Mouse (Mus musculus): ENCODE data around the gene Tgtp1. TPM values are rescaled to one million over a fixed set of nuclear protein-coding genes. Genes with fewer than 3 reads are reported as not detected.
"Not testable (repeated sequence)": the region's sequence is repeated elsewhere in the genome, so short reads cannot be mapped to it uniquely, and the experiment has no call there.

Gene Tgtp1
- polyA plus RNA-seq, 1 experiment from 2014 or later: 5.2 TPM

- H3K36me3 ChIP-seq (ENCODE audit: control insufficient read depth, insufficient read depth); H3K9me3 ChIP-seq (ENCODE audit: control insufficient read depth); H3K4me3 ChIP-seq (ENCODE audit: low read depth, low read length); H3K9ac ChIP-seq (ENCODE audit: low read depth, low read length); H3K27me3 ChIP-seq (replicated peaks; ENCODE audit: control insufficient read depth, insufficient read depth, low read length); H3K27ac ChIP-seq (ENCODE audit: low read depth, low read length); ATAC-seq; H3K4me1 ChIP-seq (replicated peaks; ENCODE audit: control insufficient read depth, insufficient read depth, low read length); H3K4me2 ChIP-seq (replicated peaks; ENCODE audit: low read depth): not testable (repeated sequence)
- no CpG with 5 or more reads among the region's 3 CpGs for WGBS
Measured at GRCm38 (mm10) chr11:48982848-48983247, 11.1 kb downstream of the Tgtp1 start.

GRCm38 (mm10) chr11:48980052-48980451, 13.9 kb downstream of the Tgtp1 start:
- H3K27me3 ChIP-seq (replicated peaks; ENCODE audit: control insufficient read depth, insufficient read depth, low read length); H3K9ac ChIP-seq (ENCODE audit: low read depth, low read length); H3K4me1 ChIP-seq (replicated peaks; ENCODE audit: control insufficient read depth, insufficient read depth, low read length); H3K4me3 ChIP-seq (ENCODE audit: low read depth, low read length); H3K9me3 ChIP-seq (ENCODE audit: control insufficient read depth); H3K4me2 ChIP-seq (replicated peaks; ENCODE audit: low read depth); H3K27ac ChIP-seq (ENCODE audit: low read depth, low read length); H3K36me3 ChIP-seq (ENCODE audit: control insufficient read depth, insufficient read depth); ATAC-seq: not testable (repeated sequence)
- WGBS: no CpG with 5 or more reads among the region's 5 CpGs

- H3K27ac ChIP-seq (ENCODE audit: low read depth, low read length); H3K4me2 ChIP-seq (replicated peaks; ENCODE audit: low read depth); ATAC-seq; H3K9me3 ChIP-seq (ENCODE audit: control insufficient read depth); H3K36me3 ChIP-seq (ENCODE audit: control insufficient read depth, insufficient read depth); H3K27me3 ChIP-seq (replicated peaks; ENCODE audit: control insufficient read depth, insufficient read depth, low read length); H3K4me3 ChIP-seq (ENCODE audit: low read depth, low read length); H3K4me1 ChIP-seq (replicated peaks; ENCODE audit: control insufficient read depth, insufficient read depth, low read length); H3K9ac ChIP-seq (ENCODE audit: low read depth, low read length): not testable (repeated sequence)
- no CpG with 5 or more reads among the region's 3 CpGs for WGBS
Measured at GRCm38 (mm10) chr11:48979251-48979650, 14.7 kb downstream of the Tgtp1 start, which contains the start of gene 9930111J21Rik1. Gene 9930111J21Rik1 (minus strand): TSS chr11:48979398.

GRCm38 (mm10) chr11:48978240-48978939, 15.6 kb downstream of the Tgtp1 start, which contains the start of gene Olfr56:
Gene Olfr56 (plus strand): TSS chr11:48978889.
- no CpG with 5 or more reads among the region's 1 CpGs for WGBS
- not testable (repeated sequence) for H3K27ac ChIP-seq (ENCODE audit: low read depth, low read length); H3K9ac ChIP-seq (ENCODE audit: low read depth, low read length); H3K36me3 ChIP-seq (ENCODE audit: control insufficient read depth, insufficient read depth); H3K4me3 ChIP-seq (ENCODE audit: low read depth, low read length); H3K27me3 ChIP-seq (replicated peaks; ENCODE audit: control insufficient read depth, insufficient read depth, low read length); H3K4me2 ChIP-seq (replicated peaks; ENCODE audit: low read depth); ATAC-seq; H3K4me1 ChIP-seq (replicated peaks; ENCODE audit: control insufficient read depth, insufficient read depth, low read length); H3K9me3 ChIP-seq (ENCODE audit: control insufficient read depth)

GRCm38 (mm10) chr11:48974686-48975085, 19.3 kb downstream of the Tgtp1 start:
- not testable (repeated sequence) for H3K9me3 ChIP-seq (ENCODE audit: control insufficient read depth); H3K27ac ChIP-seq (ENCODE audit: low read depth, low read length); H3K4me2 ChIP-seq (replicated peaks; ENCODE audit: low read depth); H3K36me3 ChIP-seq (ENCODE audit: control insufficient read depth, insufficient read depth); H3K4me1 ChIP-seq (replicated peaks; ENCODE audit: control insufficient read depth, insufficient read depth, low read length); ATAC-seq; H3K9ac ChIP-seq (ENCODE audit: low read depth, low read length); H3K27me3 ChIP-seq (replicated peaks; ENCODE audit: control insufficient read depth, insufficient read depth, low read length); H3K4me3 ChIP-seq (ENCODE audit: low read depth, low read length)
- WGBS: no CpG with 5 or more reads among the region's 1 CpGs

GRCm38 (mm10) chr11:48946090-48946489, 47.9 kb downstream of the Tgtp1 start, which contains the start of gene Psme2b:
Gene Psme2b (minus strand): TSS chr11:48946190.
- H3K9me3 ChIP-seq (ENCODE audit: control insufficient read depth); H3K4me2 ChIP-seq (replicated peaks; ENCODE audit: low read depth); H3K4me3 ChIP-seq (ENCODE audit: low read depth, low read length); H3K9ac ChIP-seq (ENCODE audit: low read depth, low read length); ATAC-seq; H3K27me3 ChIP-seq (replicated peaks; ENCODE audit: control insufficient read depth, insufficient read depth, low read length); H3K36me3 ChIP-seq (ENCODE audit: control insufficient read depth, insufficient read depth); H3K4me1 ChIP-seq (replicated peaks; ENCODE audit: control insufficient read depth, insufficient read depth, low read length); H3K27ac ChIP-seq (ENCODE audit: low read depth, low read length): not testable (repeated sequence)
- 89% methylated on average over 6 of the region's 6 CpGs for WGBS

GRCm38 (mm10) chr11:48939286-48939685, 54.7 kb downstream of the Tgtp1 start:
- not testable (repeated sequence) for H3K4me2 ChIP-seq (replicated peaks; ENCODE audit: low read depth); H3K36me3 ChIP-seq (ENCODE audit: control insufficient read depth, insufficient read depth); H3K27ac ChIP-seq (ENCODE audit: low read depth, low read length); H3K4me3 ChIP-seq (ENCODE audit: low read depth, low read length); H3K9ac ChIP-seq (ENCODE audit: low read depth, low read length); H3K4me1 ChIP-seq (replicated peaks; ENCODE audit: control insufficient read depth, insufficient read depth, low read length); ATAC-seq; H3K9me3 ChIP-seq (ENCODE audit: control insufficient read depth); H3K27me3 ChIP-seq (replicated peaks; ENCODE audit: control insufficient read depth, insufficient read depth, low read length)

Other genes starting within 250 kb of the Tgtp1 start
- gene Rack1, start 193.8 kb downstream of the Tgtp1 start, polyA plus RNA-seq (2015; fragmentation: Nextera tagmentation; extraction: Ambion mirVana): 435 and 447 TPM in 2 replicates
- 4.0 and 4.2 TPM in 2 replicates for gene Trim41, start 176.8 kb downstream of the Tgtp1 start, polyA plus RNA-seq (2015; fragmentation: Nextera tagmentation; extraction: Ambion mirVana)
- 0.38 and 0.56 TPM in 2 replicates for gene Trim7, start 168.0 kb downstream of the Tgtp1 start, polyA plus RNA-seq (2015; fragmentation: Nextera tagmentation; extraction: Ambion mirVana)
- gene Gm12184, start 167.5 kb downstream of the Tgtp1 start, polyA plus RNA-seq (2015; fragmentation: Nextera tagmentation; extraction: Ambion mirVana): 5.0 and 5.3 TPM in 2 replicates
- gene Irgm1, start 122.5 kb downstream of the Tgtp1 start, polyA plus RNA-seq (2015; fragmentation: Nextera tagmentation; extraction: Ambion mirVana): 14.5 and 15.0 TPM in 2 replicates
- gene Gm5431, start 92.0 kb downstream of the Tgtp1 start, polyA plus RNA-seq (2015; fragmentation: Nextera tagmentation; extraction: Ambion mirVana): 2.7 and 3.1 TPM in 2 replicates
- 8.4 and 9.5 TPM in 2 replicates for gene Psme2b, start 48.0 kb downstream of the Tgtp1 start, polyA plus RNA-seq (2015; fragmentation: Nextera tagmentation; extraction: Ambion mirVana)
- gene Olfr56, start 15.3 kb downstream of the Tgtp1 start, polyA plus RNA-seq (2015; fragmentation: Nextera tagmentation; extraction: Ambion mirVana): 0.30 and 0.33 TPM in 2 replicates
- 0.43 and 0.48 TPM in 2 replicates for gene 9930111J21Rik1, start 14.8 kb downstream of the Tgtp1 start, polyA plus RNA-seq (2015; fragmentation: Nextera tagmentation; extraction: Ambion mirVana)
- 0.04 TPM in 1 of 2 replicates, not detected in the other for gene Gm12185, start 1.9 kb downstream of the Tgtp1 start, polyA plus RNA-seq (2015; fragmentation: Nextera tagmentation; extraction: Ambion mirVana)
- 0.48 and 0.61 TPM in 2 replicates for gene 9930111J21Rik2, start 57.1 kb upstream of the Tgtp1 start, polyA plus RNA-seq (2015; fragmentation: Nextera tagmentation; extraction: Ambion mirVana)
- gene Tgtp2, start 70.0 kb upstream of the Tgtp1 start, polyA plus RNA-seq (2015; fragmentation: Nextera tagmentation; extraction: Ambion mirVana): 2.7 and 2.8 TPM in 2 replicates
- gene Ifi47, start 82.4 kb upstream of the Tgtp1 start, polyA plus RNA-seq (2015; fragmentation: Nextera tagmentation; extraction: Ambion mirVana): 29.2 and 29.5 TPM in 2 replicates
- gene Olfr1396, start 120.7 kb upstream of the Tgtp1 start, polyA plus RNA-seq (2015; fragmentation: Nextera tagmentation; extraction: Ambion mirVana): 0.04 TPM in 1 of 2 replicates, not detected in the other
- not detected in 2 replicates for gene Olfr1395, start 148.1 kb upstream of the Tgtp1 start, polyA plus RNA-seq (2015; fragmentation: Nextera tagmentation; extraction: Ambion mirVana)
- gene Olfr1394, start 160.2 kb upstream of the Tgtp1 start, polyA plus RNA-seq (2015; fragmentation: Nextera tagmentation; extraction: Ambion mirVana): not detected in 2 replicates
- gene Btnl9, start 193.0 kb upstream of the Tgtp1 start, polyA plus RNA-seq (2015; fragmentation: Nextera tagmentation; extraction: Ambion mirVana): 0.75 and 0.86 TPM in 2 replicates
- gene Zfp62, start 209.1 kb upstream of the Tgtp1 start, polyA plus RNA-seq (2015; fragmentation: Nextera tagmentation; extraction: Ambion mirVana): 8.4 TPM in 2 replicates

Data from intestine, postnatal 0 days (tissue).